Mouse (Mus musculus) G1E (cell line): ENCODE data around the gene Gm5617. TPM values are rescaled to one million over a fixed set of nuclear protein-coding genes. Genes with fewer than 3 reads are reported as not detected.

ENCODE experiments used
- ATAC-seq: 2 replicates; pipeline ENCODE4 v1.8.0; 2016; ENCODE audit warnings: mild to moderate bottlenecking; ENCODE audit not compliant: insufficient number of reproducible peaks, poor library complexity, low FRiP score, severe bottlenecking; ENCODE audit errors: extremely low read depth
- DNase-seq: peaks from one replicate; pipeline ENCODE4 v3.0.0; 2012; ENCODE audit warnings: low spot score
- H3K27me3 ChIP-seq: 2 replicates; pipeline ENCODE4 v1.6.1; 2012; ENCODE audit warnings: mild to moderate bottlenecking, low read length, inconsistent platforms; ENCODE audit not compliant: insufficient read depth
- H3K36me3 ChIP-seq: replicated peaks from 2 replicates; pipeline ENCODE3; 2012; ENCODE audit warnings: mild to moderate bottlenecking, inconsistent platforms
- H3K4me1 ChIP-seq: 2 replicates; pipeline ENCODE4 v1.6.1; 2012; ENCODE audit warnings: low read depth, low read length, inconsistent platforms, mixed read lengths; ENCODE audit not compliant: insufficient read depth
- H3K4me3 ChIP-seq: 2 replicates; pipeline ENCODE4 v1.5.1; 2012; ENCODE audit warnings: low read depth, mild to moderate bottlenecking, inconsistent platforms, low read length, moderate library complexity, mixed read lengths
- H3K9me3 ChIP-seq: replicated peaks from 2 replicates; pipeline ENCODE4 v1.6.1; 2012; ENCODE audit warnings: inconsistent platforms
- CTCF ChIP-seq: IDR thresholded peaks from 2 replicates; pipeline ENCODE4 v1.5.1; 2012; ENCODE audit warnings: low read depth, low read length, inconsistent platforms, mixed read lengths
- GATA1 ChIP-seq: IDR thresholded peaks from 2 replicates; pipeline ENCODE4 v1.6.1; 2012; ENCODE audit warnings: borderline replicate concordance, low read length, inconsistent platforms, mixed read lengths
- GATA2 ChIP-seq: IDR thresholded peaks from 2 replicates; pipeline ENCODE4 v1.6.1; 2012; ENCODE audit warnings: low read depth, low read length, inconsistent platforms, borderline replicate concordance
- POLR2AphosphoS5 ChIP-seq: IDR thresholded peaks from 2 replicates; pipeline ENCODE4 v1.6.1; 2012; ENCODE audit warnings: low read depth, low read length, inconsistent platforms; ENCODE audit not compliant: insufficient replicate concordance
- TAL1 ChIP-seq: conservative IDR thresholded peaks from 2 replicates; pipeline ENCODE4 v1.6.1; 2012; ENCODE audit warnings: low read depth, low read length, inconsistent platforms, mixed read lengths
- polyA plus RNA-seq: library from polyadenylated mRNA; stranded (reverse); fragments of >175 nt; gene quantifications from 2 replicates; pipeline ENCODE4 v1.2.3, GENCODE M21; 2012
- total RNA-seq, 2 experiments: library from RNA; stranded (forward) in 1 of 2; stranded (reverse) in 1 of 2; fragments of 200-1000 nt in 1 of 2; fragments of >200 nt in 1 of 2; fragmentation: Nextera tagmentation in 1 of 2; gene quantifications; 2 replicates each; pipeline ENCODE4 v1.2.3; 2014 to 2017

The Gm5617 gene
- total RNA-seq (2014; fragmentation: Nextera tagmentation) (90.9 and 98.0 TPM in 2 replicates), total RNA-seq (2017) (39.2 and 44.0 TPM in 2 replicates), polyA plus RNA-seq (94.6 and 96.1 TPM in 2 replicates)

DNA sequence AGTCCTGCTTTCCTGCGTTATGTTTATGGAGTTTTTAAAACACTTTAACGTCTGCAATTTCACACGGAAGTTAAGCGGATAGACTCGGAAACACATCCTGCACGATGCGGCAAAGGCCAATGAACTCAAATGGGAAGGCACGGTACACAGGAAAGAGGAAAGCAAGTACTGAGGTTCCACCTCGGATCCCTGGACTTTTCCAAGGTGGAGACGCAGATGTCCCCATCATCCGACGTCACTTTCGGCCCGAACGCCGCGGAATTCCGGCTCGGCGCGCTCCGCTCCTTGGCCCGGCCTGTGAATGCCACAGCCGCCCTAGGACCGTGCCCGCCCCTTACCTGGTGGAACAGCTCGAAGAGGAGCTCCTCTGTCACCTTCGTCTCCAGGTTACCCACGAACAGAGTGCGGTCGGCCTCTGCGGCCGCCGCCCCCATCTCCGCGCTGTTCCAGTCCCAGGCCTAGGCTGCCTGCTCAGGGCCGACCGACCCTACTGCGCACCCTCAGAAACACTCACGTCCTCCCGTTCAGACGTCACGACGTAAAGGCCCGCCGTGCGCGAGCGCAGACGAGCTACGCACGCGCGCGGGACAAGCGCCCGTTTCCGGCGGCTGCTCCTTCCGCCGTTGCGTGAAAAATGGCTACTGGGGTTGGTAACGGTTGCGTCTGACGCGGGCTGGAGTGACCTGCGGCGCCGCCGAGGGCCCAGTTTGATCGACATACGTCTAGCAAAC is at the start of gene Gm5617, which contains the start of gene Rbm7:
Gene Gm5617, plus strand, starts transcription at position 626 of the 731 bp plus-strand sequence.
Gene Rbm7, minus strand, starts transcription at position 483 of the 731 bp plus-strand sequence.
- no peak for TF ChIP-seq POLR2AphosphoS5
- no peak for TF ChIP-seq TAL1
- TF ChIP-seq CTCF: no peak
- no peak for TF ChIP-seq GATA2
- TF ChIP-seq GATA1: no peak
- peaks cover 40% of the 10 kb centered on the region for H3K36me3 ChIP-seq
- peak within 1 kb of the TSS; percentile 91 for H3K4me3 ChIP-seq
- H3K9me3 ChIP-seq: no peaks in the 10 kb centered on the region
- no peaks in the 10 kb centered on the region for H3K27me3 ChIP-seq
- peaks cover 26% of the 10 kb centered on the region for H3K4me1 ChIP-seq
- ATAC-seq (peak; percentile 93), DNase-seq (peak; percentile 86)

GRCm38 (mm10) chr9:48447783-48448209 is 47.4 kb upstream of the Gm5617 start:
- Histone ChIP-seq H3K9me3 (no peaks in the 10 kb centered on the region), H3K4me3 (no peak overlapping the region), H3K4me1 (peaks cover 4% of the 10 kb centered on the region; the same call in 1 of the 2 replicates), H3K27me3 (peaks cover 14% of the 10 kb centered on the region), H3K36me3 (no peaks in the 10 kb centered on the region)
- DNase-seq (no peak), ATAC-seq (no peak)
- no peak for TF ChIP-seq GATA2
- TF ChIP-seq TAL1: no peak
- no peak for TF ChIP-seq POLR2AphosphoS5
- no peak for TF ChIP-seq GATA1
- peak; percentile 37; the same call in 1 of the 2 replicates for TF ChIP-seq CTCF

- H3K27me3 ChIP-seq: peaks cover 10% of the 10 kb centered on the region
- no peaks in the 10 kb centered on the region for H3K36me3 ChIP-seq
- H3K4me3 ChIP-seq: no peak overlapping the region
- TF ChIP-seq CTCF (no peak), TAL1 (no peak), POLR2AphosphoS5 (no peak)
- H3K4me1 ChIP-seq: no peaks in the 10 kb centered on the region
- DNase-seq: no peak
- H3K9me3 ChIP-seq: no peaks in the 10 kb centered on the region
- ATAC-seq: no peak
Observed at GRCm38 (mm10) chr9:48450066-48450465, 45.2 kb upstream of the Gm5617 start.

DNA sequence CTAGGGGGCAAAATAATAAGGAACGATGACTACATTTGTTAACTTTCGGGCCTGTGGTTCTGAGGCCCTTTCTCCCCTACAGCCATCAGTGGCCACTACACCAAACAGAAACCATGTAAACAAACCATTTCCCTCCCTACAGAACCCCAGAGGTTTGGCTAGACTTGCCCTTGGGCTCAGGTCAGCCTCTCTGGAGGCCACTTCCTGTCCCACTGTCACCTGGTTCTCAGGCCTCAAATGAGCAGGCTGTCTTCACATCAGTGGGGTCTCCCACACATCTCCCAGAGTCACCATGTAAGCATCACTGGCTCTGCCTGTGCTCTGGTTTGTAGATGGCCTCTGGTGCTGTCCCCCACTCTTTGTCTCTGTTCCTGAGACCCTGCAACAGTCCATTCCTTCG is 39.3 kb upstream of the Gm5617 start:
- ATAC-seq: no peak
- Histone ChIP-seq H3K4me1 (no peaks in the 10 kb centered on the region), H3K27me3 (no peaks in the 10 kb centered on the region), H3K36me3 (peaks cover 13% of the 10 kb centered on the region), H3K4me3 (no peak overlapping the region), H3K9me3 (no peaks in the 10 kb centered on the region)
- TF ChIP-seq GATA2: no peak
- no peak for TF ChIP-seq TAL1
- TF ChIP-seq GATA1: no peak
- TF ChIP-seq POLR2AphosphoS5: no peak
- TF ChIP-seq CTCF: no peak
- no peak for DNase-seq

DNA sequence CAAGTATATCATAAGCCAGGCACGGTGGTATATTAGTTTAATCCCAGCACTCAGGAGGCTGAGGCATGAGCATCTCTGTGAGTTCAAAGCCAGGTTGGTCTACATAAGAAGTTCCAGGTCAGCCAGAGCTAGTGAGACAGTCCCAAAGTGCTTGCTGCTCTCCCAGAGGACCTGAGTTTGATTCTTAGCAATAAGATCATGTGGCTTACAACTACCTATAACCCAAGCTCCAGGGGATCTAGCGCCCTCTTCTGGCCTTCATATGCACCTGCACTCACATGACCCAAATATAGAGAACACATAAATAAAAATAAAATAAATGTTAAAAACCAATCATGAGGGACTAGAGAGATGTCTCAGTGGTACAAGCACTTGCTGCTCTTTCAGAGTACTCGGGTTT is 36.4 kb upstream of the Gm5617 start:
- ATAC-seq (no peak), DNase-seq (no peak)
- no peaks in the 10 kb centered on the region for H3K9me3 ChIP-seq
- H3K4me3 ChIP-seq: no peak overlapping the region
- H3K36me3 ChIP-seq: peaks cover 20% of the 10 kb centered on the region
- H3K27me3 ChIP-seq: no peaks in the 10 kb centered on the region
- peaks cover 5% of the 10 kb centered on the region; the same call in 1 of the 2 replicates for H3K4me1 ChIP-seq
- TF ChIP-seq GATA2 (no peak), CTCF (0 out of 2 replicates have a peak, but pooled peaks have one; percentile 28)

DNA sequence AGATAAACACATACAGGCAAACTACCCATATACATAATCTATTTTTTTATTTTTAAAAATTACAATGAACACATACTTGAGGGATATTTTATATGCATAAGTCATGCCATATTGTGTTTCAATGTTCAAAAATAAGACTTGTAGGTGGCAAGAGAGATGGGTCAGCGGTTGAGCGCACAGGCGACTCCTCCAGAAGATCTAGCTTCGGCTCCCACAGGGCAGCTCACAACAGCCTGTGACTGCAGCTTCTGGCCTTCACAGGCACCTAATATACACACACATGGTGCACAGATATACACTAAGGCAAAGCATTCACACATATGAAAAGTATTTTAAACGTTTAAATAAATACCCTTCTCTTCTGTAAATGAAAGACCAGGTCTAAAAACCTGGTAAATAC is 35.9 kb upstream of the Gm5617 start:
- no peak for TF ChIP-seq GATA1
- TF ChIP-seq CTCF: no peak
- no peak for TF ChIP-seq GATA2
- no peak for TF ChIP-seq TAL1
- TF ChIP-seq POLR2AphosphoS5: no peak
- no peak for DNase-seq
- ATAC-seq: no peak
- peaks cover 23% of the 10 kb centered on the region for H3K36me3 ChIP-seq
- H3K9me3 ChIP-seq: no peaks in the 10 kb centered on the region
- H3K4me3 ChIP-seq: no peak overlapping the region
- no peaks in the 10 kb centered on the region for H3K27me3 ChIP-seq
- H3K4me1 ChIP-seq: peaks cover 5% of the 10 kb centered on the region; the same call in 1 of the 2 replicates

GRCm38 (mm10) chr9:48460720-48461119 is 34.5 kb upstream of the Gm5617 start:
- no peak for TF ChIP-seq GATA1
- TF ChIP-seq GATA2: no peak
- no peak for TF ChIP-seq POLR2AphosphoS5
- TF ChIP-seq CTCF: no peak
- no peak for TF ChIP-seq TAL1
- no peak for DNase-seq
- Histone ChIP-seq H3K4me1 (peaks cover 5% of the 10 kb centered on the region; the same call in 1 of the 2 replicates), H3K4me3 (no peak overlapping the region), H3K27me3 (no peaks in the 10 kb centered on the region), H3K9me3 (peaks cover 4% of the 10 kb centered on the region), H3K36me3 (peaks cover 33% of the 10 kb centered on the region)
- ATAC-seq: no peak
